Comparison of ENCODE assay signal across 19 mouse cellular contexts in the genomic region with DNA sequence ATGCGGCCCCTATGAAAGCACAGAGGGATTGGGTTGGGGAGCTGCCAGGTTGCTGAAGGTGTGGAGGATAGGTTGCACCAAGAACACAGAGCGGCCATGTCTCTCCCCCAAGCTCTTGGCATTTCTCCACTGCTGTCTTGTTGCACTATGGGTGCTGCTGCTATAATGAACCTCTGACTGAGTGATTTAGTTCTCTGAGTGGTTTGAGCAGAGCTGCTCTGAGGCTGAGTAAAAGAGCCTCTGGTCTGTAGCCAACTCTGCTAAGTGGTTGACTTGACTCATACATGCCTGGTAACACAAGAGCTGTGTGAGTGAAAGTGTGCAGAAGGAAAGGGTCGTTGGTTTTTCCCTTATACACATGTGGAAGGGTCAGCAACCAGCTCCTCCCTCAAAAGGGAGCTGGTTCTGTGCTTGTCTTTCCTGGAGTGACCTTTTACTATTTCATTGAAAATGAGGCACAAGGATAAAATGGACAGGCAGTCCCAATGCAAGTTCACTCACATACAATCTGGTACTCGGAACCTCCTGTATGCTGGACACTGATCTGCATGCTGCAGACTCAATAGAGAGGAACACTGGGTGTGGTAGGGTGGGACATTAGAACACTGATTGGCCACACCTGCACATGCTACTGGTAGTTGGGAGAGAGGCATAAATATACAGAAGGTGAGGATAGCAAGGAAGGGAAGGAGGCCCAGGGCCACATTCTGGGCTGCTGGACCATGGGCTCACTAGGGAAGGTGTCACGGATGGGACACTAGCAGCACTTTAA. TPM values are rescaled to one million over a fixed set of nuclear protein-coding genes. Genes with fewer than 3 reads are reported as not detected.
"Had no signal": no experiment of that assay in that cellular context is flagged by ENCODE, and none has a peak within 500 bp of the region (broad histone marks: within the 10 kb centered on the region; RNA-seq: fewer than 3 reads in every experiment).

No protein-coding gene starts in this region.

RNA-seq across cellular contexts. Expression of gene Ugt1a6b, which starts 0.8 kb away (rescaled TPM):
- total RNA-seq: left cerebral cortex, postnatal 4 days had no signal
- polyA plus RNA-seq: limb, embryonic 13.5 days; midbrain, embryonic 10.5 days; neural tube, embryonic 11.5 days; neural tube, embryonic 15.5 days had no signal

RNA-seq across cellular contexts. Expression of gene Ugt1a8, which starts 16.3 kb away (rescaled TPM):
- total RNA-seq: layer of hippocampus, adult 8-10 months; layer of hippocampus, postnatal 14 days; left cerebral cortex, adult 18-20 months; left cerebral cortex, postnatal 10 days; left cerebral cortex, postnatal 4 days had no signal
- polyA plus RNA-seq: kidney, embryonic 15.5 days; large intestine, adult 2 months; limb, embryonic 13.5 days; liver, embryonic 11.5 days; macrophage; midbrain, embryonic 10.5 days; midbrain, embryonic 14.5 days; myocyte; neural tube, embryonic 11.5 days; neural tube, embryonic 15.5 days; small intestine, adult 2 months; testis, adult 2 months; thymus, adult 2 months; urinary bladder, adult 2 months had no signal

RNA-seq across cellular contexts. Expression of gene Ugt1a6a, which starts 30.7 kb away (rescaled TPM):
- polyA plus RNA-seq: midbrain, embryonic 10.5 days; neural tube, embryonic 11.5 days had no signal

RNA-seq across cellular contexts. Expression of gene Ugt1a9, which starts 33.3 kb away (rescaled TPM):
- total RNA-seq: layer of hippocampus, adult 8-10 months; layer of hippocampus, postnatal 14 days; left cerebral cortex, adult 18-20 months; left cerebral cortex, postnatal 10 days; left cerebral cortex, postnatal 4 days had no signal
- polyA plus RNA-seq: limb, embryonic 13.5 days; liver, embryonic 11.5 days; midbrain, embryonic 10.5 days; midbrain, embryonic 14.5 days; myocyte; neural tube, embryonic 11.5 days; thymus, adult 2 months; urinary bladder, adult 2 months had no signal
